Mouse (Mus musculus) stomach, postnatal 0 days (tissue): ENCODE results near the gene Zc3hav1l.

ENCODE experiments used
- CTCF ChIP-seq: IDR thresholded peaks from 2 replicates; pipeline ENCODE4 v1.5.1; 2016; ENCODE audit warnings: antibody characterized with exemption, low read depth, mild to moderate bottlenecking, moderate library complexity
- EP300 ChIP-seq: optimal IDR thresholded peaks from 2 replicates; pipeline ENCODE3; 2016; ENCODE audit warnings: antibody characterized with exemption

DNA sequence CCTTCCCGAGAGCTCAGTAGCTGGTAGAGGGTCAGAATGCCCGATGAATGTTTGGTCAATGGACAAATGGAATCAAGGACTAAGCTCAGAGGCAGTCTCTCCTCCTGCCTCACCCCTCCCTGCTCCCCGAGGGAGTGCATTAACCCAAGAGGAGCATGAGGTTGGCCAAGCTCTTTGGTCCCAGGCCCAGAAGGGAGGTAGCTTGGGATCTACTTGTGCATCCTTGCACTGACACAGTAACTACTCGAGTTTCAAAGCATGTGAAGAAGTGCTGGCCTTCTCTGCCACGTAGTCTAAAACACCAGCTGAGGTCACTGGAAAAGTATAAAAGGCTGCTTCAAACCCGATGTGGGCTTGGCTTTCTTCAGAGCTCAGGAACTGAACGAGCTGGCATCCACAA lies 34.6 kb downstream of the Zc3hav1l start:
- TF ChIP-seq CTCF = no peak
- no peak for TF ChIP-seq EP300
